Mouse (Mus musculus) lung, postnatal 4 days (tissue): Measurements from ENCODE around the gene Dcaf10.
"Not testable (repeated sequence)": the region's sequence is repeated elsewhere in the genome, so short reads cannot be mapped to it uniquely, and the experiment has no call there.

ENCODE experiments used
- DNase-seq, 2 experiments: peaks; one replicate each; pipeline ENCODE4 v3.0.0; 2021

Gene Dcaf10

DNA sequence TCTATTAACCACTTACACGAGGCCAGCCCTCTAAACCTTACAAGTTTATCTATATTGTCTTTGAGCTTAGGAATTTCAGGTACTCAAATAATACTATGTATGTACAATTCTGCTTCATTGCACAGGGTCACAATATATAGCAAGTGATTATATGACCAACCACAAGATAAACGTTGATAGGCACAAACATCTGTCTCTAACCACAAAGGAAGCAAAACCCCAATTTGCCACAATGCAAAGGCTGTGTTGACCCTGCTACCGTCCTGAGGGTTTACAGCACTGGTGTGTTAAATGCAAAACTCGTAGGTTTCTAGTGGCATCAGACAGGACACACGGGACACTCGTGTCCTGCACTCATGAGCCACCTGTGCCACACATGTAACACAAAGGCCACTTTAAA is 54.3 kb downstream of the Dcaf10 start:
- not testable (repeated sequence) for DNase-seq

DNA sequence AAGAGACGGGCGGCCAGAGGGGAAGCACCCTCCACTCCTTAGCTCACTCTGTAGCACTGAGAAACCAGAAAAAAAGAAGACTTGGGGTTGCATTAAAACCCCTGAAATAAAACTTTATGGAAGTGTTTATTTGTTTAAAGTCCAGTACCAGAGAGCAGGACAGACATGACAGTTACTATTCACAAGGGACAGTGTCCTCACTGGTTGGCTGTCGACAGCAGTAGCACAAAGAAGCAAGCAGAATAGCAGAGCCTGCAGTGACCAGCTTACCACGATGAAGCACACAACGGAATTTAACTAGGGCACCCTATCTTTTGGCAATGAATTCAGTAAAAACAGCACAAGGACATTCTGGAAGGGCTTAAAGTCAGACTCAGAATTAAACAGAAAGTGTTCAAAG is 56.4 kb downstream of the Dcaf10 start:
- not testable (repeated sequence) for DNase-seq

DNA sequence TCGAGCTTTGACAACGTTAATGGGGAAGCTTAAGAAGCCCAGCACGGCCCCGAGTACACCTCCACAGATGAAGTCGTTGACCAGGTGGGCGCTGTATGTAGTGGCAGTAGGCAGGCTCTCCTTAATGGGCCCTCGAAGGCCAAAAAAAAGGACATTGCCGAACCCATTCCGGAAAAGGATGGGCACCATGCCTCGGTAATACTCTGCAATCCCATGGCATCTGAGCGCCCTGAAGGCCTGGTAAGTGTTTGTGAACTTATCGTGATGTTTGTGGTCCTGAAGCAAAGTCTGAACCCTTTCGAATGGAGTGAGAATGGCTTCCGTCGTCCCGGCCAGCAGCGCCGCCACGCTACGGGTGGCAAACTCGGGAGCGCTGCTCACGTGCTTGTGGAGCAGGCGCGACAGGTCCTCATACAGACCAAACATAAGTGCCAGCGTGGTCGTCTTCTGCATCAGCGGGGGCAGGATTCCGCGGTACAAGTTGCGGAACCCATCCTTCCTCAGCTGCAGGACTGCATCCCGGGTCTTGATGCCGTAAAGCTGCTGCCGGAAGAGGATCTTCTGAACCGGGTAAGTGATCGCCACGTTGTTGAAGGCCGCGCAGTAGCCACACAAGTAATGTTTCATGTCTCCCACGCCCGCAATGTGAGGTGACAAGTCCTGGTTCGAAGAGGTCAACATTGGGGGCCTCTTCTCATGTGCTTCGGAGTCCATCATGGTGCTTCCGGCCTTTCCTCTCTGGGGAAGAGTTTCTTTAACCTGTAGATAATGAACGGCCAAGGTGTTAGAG is 57.7 kb downstream of the Dcaf10 start:
- no peak for DNase-seq

DNA sequence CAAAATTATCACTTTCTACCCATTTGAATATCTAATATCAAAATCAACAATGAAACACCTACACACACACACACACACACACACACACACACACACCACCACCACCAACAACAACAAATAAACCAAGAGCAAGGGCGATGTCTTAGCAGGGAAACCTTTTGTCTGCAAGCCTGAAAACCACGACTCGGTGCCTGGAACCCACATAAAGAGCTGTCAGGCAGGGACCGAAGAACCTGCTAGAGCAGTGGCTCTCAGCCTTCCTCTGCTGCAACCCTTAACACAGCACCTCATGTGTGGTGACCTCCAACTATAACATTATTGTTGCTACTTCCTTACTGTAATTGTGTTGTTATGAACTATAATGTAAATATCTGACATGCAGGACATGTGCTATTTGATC is 60.4 kb downstream of the Dcaf10 start:
- DNase-seq: peak in 1 of 2 experiments; percentile 12

DNA sequence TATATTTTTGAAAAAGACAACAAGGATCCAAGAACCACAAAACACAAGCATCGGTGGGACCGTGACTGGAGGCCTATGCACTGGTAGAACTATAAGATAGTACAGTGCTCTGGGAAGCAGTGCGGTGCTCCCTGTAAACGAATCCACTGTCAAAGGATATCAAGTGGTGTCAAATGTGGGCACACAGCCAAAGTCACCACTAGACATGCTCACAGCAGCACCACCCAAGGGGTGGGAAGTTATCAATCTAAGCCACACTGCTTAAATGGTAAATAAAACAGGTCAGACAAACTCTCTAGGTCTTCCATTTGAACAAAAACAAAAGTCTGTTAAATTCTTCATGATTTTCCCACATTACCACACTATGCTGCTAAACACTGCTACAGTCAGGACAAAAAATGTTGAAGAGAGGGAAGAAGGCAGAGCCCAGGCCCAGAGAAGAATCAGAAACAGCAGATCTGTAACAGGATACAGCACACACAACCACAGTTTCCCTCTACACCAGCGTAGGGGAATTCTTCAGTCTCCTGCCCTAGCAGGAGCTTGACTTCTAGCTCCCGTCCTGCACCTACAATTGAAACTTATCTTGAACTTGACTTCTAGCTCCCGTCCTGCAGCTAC is 61.1 kb downstream of the Dcaf10 start:
- DNase-seq: peak; percentile 36 to 47

DNA sequence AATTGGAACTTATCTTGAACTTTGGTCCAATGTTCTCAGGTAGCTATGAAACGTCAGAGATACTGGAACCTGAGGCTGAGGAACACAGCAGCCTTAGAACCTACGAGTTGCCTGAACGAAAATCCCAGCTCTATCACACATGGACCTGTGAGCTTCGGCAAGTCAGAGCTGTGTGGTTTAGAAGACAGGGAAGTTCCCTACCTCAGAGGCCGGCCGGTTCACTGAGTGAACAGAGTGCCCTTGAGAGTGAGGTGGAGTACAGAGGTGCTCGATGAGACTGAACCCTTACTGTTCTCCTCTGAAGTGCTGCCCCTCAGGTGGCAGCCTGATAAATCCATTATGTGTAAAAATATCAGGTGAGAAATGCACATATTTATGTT is 61.6 kb downstream of the Dcaf10 start:
- peak in 1 of 2 experiments; percentile 20 for DNase-seq

DNA sequence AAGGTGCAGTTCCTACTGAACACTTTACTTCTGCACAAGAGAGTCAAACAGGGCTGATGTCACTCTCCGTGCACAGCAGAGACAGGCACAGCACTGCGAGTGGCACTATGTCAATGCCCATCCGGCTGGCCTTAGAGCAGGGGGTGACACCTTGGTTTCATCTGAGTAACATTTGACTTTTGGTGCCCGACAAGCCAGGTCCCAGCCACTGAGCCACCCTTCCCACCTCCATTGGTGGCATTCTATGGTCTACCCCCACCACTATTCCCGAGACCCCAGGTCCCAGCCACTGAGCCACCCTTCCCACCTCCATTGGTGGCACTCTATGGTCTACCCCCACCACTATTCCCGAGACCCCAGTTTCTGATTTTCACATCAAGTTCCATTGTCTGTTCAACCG is 62.2 kb downstream of the Dcaf10 start:
- DNase-seq: peak in 1 of 2 experiments; percentile 16

DNA sequence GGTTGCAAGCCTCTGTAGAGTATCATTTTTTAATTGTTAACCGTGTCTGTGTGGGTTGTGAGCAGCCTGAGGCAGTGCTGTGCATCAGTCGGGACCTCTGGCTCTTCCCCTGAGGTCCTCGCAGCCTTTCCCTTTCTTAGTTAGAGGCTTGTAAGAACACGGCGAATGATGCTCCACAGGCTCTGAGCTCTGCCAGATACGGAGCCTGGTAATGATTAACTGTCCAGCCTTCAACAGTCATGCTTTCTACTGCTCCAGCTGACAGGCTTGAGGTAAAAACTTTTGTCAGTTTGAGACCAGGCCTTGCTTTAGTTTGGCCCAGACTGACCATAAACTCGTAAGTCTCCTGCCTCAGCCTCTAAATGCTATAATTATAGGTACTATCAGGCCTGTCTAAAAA is 63.4 kb downstream of the Dcaf10 start:
- DNase-seq: peak in 1 of 2 experiments; percentile 13

DNA sequence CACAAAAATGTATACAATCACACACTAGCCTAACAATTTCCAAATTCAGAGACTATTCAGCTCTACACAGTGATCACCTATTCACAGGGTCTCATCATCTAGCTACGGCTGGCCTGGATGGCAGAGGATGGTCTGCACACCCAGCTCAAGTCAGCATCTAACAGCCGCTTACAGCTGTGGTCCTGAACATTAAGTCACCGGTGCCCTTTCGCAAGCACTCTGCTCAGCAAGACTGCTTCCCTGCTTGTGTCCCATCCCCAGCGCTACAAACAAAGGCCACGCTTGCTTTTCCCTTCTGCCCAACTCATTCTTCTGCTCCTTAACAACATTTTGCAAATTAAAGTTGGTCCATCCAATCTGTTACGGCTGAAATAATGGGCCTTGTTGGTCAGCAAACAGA is 64.5 kb downstream of the Dcaf10 start:
- DNase-seq: peak in 1 of 2 experiments; percentile 28

DNA sequence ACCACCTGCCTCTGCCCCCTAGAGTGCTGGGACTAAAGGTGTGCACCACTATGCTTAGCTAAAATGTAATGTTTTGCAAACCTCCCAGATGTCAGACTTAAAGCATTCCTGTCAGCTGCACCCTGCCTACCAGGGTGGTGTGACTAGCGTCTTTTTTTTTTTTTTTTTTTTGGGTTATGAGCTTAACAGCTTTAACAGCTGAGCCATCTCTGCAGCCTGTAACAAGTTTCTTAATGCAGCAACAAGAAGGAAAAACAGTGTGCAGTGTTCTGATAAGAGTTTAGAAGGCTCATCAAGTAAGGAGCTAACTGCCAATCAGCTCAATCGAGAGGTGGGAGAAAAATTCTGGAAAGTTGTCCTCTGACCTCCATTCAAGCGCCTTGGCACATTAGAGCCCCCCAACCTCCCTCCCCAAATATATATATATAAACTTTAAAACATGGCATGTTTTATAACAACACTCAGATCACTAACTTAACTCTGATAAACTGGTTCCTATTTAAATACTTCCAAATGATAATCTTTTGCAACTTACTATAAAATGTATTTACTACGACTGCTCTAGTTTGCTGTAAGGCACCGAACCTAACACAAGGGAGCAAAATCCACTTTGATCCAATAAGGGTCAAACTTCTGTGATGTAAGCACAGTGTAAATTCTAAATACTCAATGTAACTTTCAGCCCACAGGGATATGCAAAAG is 65.3 kb downstream of the Dcaf10 start:
- peak in 1 of 2 experiments; percentile 10 for DNase-seq

DNA sequence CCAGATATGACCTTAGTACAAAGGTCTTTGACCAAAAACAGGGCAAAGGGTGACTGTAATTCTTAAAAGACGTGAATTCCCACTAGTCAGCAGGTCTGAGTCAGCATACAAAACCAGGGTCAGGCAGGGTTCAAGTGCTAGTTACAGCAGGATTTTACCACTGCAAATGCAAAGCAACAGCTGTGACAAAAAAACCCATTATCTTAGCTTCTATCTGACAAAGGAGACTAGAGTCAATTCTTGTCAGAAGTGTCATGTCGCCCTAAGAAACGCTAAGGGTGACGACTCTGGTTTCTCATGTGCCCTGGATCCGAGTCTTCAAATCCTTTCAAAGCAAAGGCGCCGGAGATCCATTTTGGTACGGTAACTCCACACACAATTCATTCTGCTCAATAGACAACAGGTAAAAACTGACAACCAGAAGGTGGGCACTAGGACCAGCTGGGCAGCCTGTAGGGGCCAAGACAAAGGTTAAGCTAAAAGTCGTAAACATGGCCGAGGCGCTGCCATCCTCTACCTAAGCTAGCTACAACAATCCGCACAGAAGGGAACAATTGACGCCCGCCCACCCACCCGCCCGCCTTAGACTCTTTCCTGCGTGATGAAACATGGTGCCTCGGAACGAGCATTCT is 65.9 kb downstream of the Dcaf10 start:
- DNase-seq: no peak

DNA sequence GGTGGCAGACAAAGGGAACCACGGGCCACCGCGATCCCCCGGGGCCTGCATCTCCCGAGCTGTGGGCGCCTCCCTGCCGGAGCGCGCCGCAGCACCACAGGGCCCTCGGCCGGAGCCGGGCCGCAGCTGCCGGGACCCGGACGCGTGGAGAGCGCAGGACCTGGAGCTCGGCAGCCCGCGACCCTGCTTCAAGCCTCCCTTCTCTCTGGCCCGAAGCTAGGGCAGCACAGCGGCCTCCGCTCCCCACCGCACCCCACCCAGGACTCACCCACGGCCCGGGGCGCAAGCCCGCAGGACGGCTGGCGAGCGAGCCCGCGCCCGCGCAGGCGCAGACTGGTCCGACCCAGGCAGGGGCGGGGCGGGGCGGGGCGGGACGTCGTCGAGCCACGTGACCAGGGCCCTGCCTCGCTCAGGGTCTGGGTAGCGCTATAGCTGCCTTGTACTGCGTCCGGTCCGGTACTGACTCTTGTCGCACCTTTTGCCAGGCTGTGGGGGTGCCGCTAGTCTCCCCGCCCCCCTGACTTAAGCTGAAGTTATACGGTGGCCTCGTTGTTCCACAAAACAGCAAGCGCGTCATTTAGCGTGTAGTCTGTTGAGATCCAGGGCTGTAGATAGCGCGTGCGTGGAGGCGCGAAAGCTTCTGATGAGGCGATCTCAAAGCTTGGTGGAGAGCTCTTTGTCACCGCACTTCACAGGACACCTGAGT is 66.7 kb downstream of the Dcaf10 start, which contains the start of gene Slc25a51:
Slc25a51 (minus strand) TSS at position 340 of the 706 bp plus-strand sequence.
- peak; percentile 90 to 95 for DNase-seq

DNA sequence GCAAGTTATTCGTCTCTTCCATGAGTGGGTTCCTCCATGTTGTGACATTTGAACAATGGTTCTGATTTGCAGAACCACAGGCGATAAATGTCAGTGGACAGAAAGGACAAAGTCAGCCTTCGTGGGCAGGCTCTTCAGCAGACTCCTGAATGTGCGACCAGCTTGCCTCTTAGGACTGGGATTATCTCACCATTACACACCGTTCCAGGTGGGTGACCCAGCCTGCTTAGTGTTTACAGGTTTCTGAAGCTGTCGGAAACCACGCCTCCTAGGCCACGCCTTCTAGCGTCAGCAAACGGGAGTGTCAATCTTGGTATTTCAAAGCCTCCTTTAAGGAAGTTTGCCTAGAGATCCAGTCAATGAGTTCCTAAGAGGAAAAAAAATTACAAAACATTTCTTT is 67.4 kb downstream of the Dcaf10 start:
- DNase-seq: peak; percentile 90 to 91

DNA sequence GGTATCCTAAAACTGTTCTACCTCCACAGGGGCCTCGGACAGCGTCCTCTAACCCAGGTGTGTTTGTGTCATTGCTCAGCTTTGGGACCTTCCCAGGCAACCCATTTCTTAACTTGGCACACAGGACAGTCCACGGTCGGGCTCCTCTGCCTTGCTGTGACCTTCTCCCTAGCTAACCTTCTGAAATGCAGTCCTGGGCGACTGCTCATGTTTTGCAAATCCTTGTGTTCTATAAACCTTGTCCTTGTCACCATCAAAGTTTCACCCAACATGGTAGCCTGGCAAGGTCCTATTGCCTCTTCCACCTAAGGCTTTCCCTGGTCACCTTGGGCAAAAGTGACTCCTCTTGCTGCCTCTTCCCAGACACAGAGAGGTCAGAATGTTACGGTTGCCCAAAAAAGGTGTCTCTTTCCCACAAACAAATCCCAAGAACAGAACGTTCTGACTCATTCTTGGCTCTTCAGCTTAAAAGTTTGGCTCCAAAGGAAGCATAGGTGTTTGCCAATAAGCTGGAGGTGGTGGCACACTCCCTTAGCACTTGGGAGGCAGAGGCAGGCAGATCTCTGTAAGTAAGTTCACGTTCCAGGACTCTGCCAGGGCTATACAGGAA is 69.4 kb downstream of the Dcaf10 start:
- DNase-seq: no peak

DNA sequence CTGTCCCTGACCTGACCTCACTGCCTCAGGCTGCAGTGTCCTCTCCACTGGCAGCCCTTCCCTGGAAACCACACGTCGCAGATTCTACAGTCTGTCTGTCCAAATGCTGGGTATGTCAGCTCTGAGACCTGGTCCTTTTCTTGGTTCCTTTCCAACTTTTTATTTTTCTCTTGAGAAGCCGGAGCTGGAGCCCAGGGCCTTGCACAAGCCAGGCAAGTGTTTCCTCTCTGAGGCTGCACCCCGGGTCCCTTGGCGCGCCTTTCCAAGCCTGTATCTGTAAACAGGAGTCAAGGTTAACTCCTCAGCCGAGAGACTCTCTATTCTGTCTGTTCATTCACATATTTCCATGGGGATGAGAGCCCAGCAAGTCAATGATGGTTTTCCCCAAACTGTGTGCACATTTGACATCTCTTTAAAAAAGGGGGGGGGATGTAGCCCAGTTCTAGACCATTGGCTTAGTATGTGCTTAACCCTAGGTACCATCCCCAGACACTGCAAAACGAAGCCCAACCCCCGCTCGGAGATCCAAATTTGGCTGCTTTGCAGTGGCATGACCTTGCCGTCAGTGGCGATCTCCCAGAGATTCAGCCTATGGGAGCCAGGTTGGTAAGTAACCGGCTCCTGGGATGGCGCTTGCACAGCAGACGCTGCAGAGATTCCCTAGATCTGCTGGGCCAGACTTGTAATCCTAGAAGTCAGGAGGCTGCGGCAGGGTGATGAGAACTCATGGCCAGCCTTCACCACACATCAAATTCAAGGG is 70.7 kb downstream of the Dcaf10 start:
- DNase-seq: no peak

DNA sequence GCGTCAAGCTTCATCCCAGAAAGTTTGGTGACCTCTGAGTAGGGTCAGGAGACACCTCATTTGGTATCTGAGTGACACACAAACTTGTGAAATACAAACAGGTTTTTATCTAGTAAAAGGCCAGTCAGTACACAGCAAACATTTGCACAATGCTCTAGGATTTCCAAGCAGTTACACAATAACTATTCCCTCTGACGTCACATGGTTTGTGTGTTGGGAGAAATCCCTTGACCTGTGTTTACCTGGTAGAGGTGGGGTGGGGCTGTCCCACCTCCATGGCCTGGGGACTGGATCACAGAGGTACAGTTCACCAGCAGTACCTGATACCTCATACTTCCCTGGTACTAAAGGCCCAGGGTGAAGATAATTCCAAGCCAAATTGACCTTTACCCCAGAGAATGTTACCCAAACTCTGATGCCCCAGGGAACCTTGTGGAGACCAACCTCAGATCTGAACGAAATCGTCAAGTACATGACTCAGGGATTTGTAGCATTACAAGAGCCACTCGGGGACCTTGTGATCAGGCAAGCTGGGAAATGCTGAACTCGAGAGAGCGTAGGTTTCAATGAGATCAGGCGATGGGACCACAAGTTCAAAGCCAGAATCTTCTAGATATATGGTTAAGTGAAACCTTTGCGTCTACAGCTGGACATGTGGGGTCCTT is 71.9 kb downstream of the Dcaf10 start:
- peak; percentile 46 to 47 for DNase-seq

DNA sequence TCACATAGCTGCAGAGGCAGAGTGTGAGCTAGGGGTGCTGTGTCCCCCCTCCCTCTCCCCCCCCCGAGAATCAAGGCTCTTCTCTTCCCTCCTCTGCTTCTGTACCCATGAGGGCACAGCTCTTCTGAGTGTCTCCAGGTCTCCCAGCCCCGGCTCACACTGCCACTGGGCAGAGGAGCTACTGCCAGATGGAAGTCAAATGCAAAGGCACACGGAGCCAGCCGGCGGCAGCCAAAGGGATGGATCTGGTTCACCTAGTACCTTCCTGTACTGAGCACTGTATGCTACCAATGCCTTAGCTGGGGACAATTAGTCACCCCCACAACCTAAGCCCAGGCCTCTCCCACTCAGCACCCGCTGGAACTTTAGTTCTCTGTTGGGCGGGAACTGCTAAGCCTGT is 74.4 kb downstream of the Dcaf10 start:
- DNase-seq: no peak

DNA sequence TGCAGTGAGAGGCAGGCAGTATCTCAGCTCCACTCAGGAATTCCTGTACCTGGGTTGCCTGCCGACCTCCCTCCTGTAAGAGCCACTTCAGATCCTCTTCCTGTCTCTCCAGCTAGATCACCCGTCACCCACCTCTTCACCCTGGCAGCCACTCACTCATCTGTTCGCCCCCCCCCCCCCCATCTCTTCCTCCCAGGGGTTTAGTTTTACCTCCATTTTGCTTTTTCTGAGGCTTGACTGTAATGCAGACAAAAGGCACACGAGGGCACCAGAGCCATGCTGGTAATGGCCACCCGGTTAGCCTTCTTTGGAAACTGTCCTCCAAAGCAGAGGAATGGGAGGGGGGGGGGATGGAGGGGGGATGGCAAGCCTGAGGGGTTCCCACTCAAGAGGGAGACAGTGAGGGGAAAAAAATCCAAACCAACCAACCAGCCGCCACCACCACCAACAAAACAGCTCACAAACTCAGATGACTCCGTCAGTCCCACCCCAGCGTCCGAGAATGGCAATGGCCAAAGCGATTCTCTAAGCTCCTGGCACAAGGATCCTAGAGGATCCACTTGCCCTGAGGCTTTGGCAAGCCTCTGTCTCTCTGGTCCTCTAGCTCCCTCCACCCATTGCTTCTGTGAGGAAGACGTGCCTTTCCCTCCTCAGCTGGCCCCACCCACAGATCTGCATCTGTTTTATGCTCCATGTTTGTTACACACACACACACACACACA is 76.5 kb downstream of the Dcaf10 start:
- DNase-seq: peak; percentile 59 to 81

DNA sequence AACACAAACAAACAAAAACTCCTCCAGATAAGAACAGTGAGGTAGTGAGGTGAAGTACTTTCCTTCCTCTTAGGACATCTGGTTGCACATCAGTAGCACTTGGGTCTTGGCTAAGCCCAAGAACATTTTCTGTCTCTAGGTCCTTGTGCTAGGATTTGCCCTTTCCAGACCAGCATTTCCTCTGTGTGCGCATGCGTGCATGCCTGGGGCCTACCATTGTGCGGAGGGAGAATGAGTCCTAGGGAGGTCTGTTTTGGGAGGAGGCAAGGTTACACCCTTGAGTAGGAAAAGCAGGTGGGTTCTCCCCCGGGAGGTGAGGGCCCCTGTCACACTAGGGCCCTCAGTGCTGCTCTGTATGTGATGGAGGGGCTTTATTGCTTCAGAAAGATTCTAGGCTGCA is 77.2 kb downstream of the Dcaf10 start:
- DNase-seq: no peak

DNA sequence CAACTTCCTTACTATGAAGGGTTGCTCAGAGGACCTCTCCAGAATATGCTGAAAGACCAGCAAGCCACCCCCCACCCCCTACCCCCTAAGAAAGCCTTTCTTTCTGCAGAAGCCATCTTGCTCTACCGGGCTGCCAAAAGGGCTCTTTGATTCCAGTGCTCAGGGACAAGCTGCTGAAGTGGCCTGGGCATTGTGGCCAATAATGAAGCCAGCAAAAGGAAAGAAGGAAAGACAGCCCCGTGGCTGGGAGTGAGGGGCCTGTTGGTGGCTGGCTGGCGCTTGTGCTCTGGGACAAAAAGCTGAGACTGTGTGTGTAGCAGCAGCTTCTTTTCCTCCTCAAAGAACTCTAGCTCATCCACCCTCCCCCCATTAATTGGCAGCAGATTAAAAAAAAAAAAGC is 78.8 kb downstream of the Dcaf10 start:
- DNase-seq: no peak
